Mouse (Mus musculus): Measurements from ENCODE around the gene Synrg.

The Synrg gene

GRCm38 (mm10) chr11:83963991-83964921 is at the start of gene Synrg:
Gene Synrg, plus strand, starts transcription at chr11:83964428.
- DNase-seq (ENCODE audit: low spot score), result peak; percentile 90

- no peak for DNase-seq (ENCODE audit: low spot score)
Observed at GRCm38 (mm10) chr11:83914501-83914900, 49.7 kb upstream of the Synrg start.

GRCm38 (mm10) chr11:83922600-83922999 is 41.6 kb upstream of the Synrg start:
- no peak for DNase-seq (ENCODE audit: low spot score)

- no peak for DNase-seq (ENCODE audit: low spot score)
Observed at GRCm38 (mm10) chr11:83927097-83927496, 37.1 kb upstream of the Synrg start.

- no peak for DNase-seq (ENCODE audit: low spot score)
Observed at GRCm38 (mm10) chr11:83932506-83933106, 31.6 kb upstream of the Synrg start.

GRCm38 (mm10) chr11:83933376-83933775 is 30.9 kb upstream of the Synrg start:
- no peak for DNase-seq (ENCODE audit: low spot score)

GRCm38 (mm10) chr11:83935986-83936665 is 28.1 kb upstream of the Synrg start:
- DNase-seq (ENCODE audit: low spot score), result peak; percentile 22

GRCm38 (mm10) chr11:83938556-83938955 is 25.7 kb upstream of the Synrg start:
- no peak for DNase-seq (ENCODE audit: low spot score)

GRCm38 (mm10) chr11:83941950-83942840 is 22.0 kb upstream of the Synrg start, which contains the start of gene Ddx52:
Gene Ddx52, plus strand, starts transcription at chr11:83942062.
- DNase-seq (ENCODE audit: low spot score), result peak; percentile 79

- DNase-seq (ENCODE audit: low spot score), result no peak
Observed at GRCm38 (mm10) chr11:83956822-83957221, 7.4 kb upstream of the Synrg start.

GRCm38 (mm10) chr11:83961983-83962382 is 2.2 kb upstream of the Synrg start:
- DNase-seq (ENCODE audit: low spot score), result no peak

- DNase-seq (ENCODE audit: low spot score), result no peak
Observed at GRCm38 (mm10) chr11:83967436-83968204, 3.4 kb downstream of the Synrg start.

GRCm38 (mm10) chr11:83968205-83968575 is 4.0 kb downstream of the Synrg start:
- DNase-seq (ENCODE audit: low spot score), result no peak

- no peak for DNase-seq (ENCODE audit: low spot score)
Observed at GRCm38 (mm10) chr11:83969040-83969439, 4.8 kb downstream of the Synrg start.

GRCm38 (mm10) chr11:83974561-83975346 is 10.5 kb downstream of the Synrg start:
- no peak for DNase-seq (ENCODE audit: low spot score)

GRCm38 (mm10) chr11:83975488-83975887 is 11.3 kb downstream of the Synrg start:
- no peak for DNase-seq (ENCODE audit: low spot score)

- no peak for DNase-seq (ENCODE audit: low spot score)
Observed at GRCm38 (mm10) chr11:83976236-83976977, 12.2 kb downstream of the Synrg start.

- no peak for DNase-seq (ENCODE audit: low spot score)
Observed at GRCm38 (mm10) chr11:83977810-83978209, 13.6 kb downstream of the Synrg start.

- DNase-seq (ENCODE audit: low spot score), result no peak
Observed at GRCm38 (mm10) chr11:83979992-83980391, 15.8 kb downstream of the Synrg start.

Data from spleen, adult 12 weeks (tissue).